Mouse (Mus musculus) C2C12 (cell line): Measurements from ENCODE around the gene Sh2d1b2. TPM values are rescaled to one million over a fixed set of nuclear protein-coding genes. Genes with fewer than 3 reads are reported as not detected.

Experiments
- H3K27me3 ChIP-seq: one replicate; pipeline ENCODE4 v1.6.1; 2011; ENCODE audit not compliant: control insufficient read depth, insufficient read depth, insufficient read length
- H3K36me3 ChIP-seq: one replicate; pipeline ENCODE4 v1.6.1; 2011; ENCODE audit not compliant: control insufficient read depth, insufficient read depth
- H3K4me3 ChIP-seq: one replicate; pipeline ENCODE4 v1.5.1; 2011; ENCODE audit warnings: mild to moderate bottlenecking, control low read depth; ENCODE audit not compliant: poor library complexity, insufficient read depth, severe bottlenecking
- H3K79me2 ChIP-seq: one replicate; pipeline ENCODE4 v1.6.1; 2011; ENCODE audit not compliant: control insufficient read depth, insufficient read depth
- H3K79me3 ChIP-seq: one replicate; pipeline ENCODE4 v1.6.1; 2011; ENCODE audit warnings: low read depth, control low read depth
- H3ac ChIP-seq: one replicate; pipeline ENCODE3; 2011; ENCODE audit warnings: low read depth; ENCODE audit not compliant: control insufficient read depth, insufficient read length
- CEBPB ChIP-seq: IDR thresholded peaks from one replicate; pipeline ENCODE4 v1.6.1; 2011; ENCODE audit warnings: low read depth, mild to moderate bottlenecking, control low read depth, moderate library complexity
- CTCF ChIP-seq: IDR thresholded peaks from one replicate; pipeline ENCODE4 v1.5.1; 2011; ENCODE audit not compliant: control insufficient read depth, insufficient read depth, insufficient read length
- FOSL1 ChIP-seq: IDR thresholded peaks from one replicate; pipeline ENCODE4 v1.8.0; 2011; ENCODE audit warnings: mild to moderate bottlenecking, low read length; ENCODE audit not compliant: poor library complexity, insufficient read depth, severe bottlenecking
- MAX ChIP-seq: IDR thresholded peaks from one replicate; pipeline ENCODE4 v1.6.1; 2011; ENCODE audit warnings: mild to moderate bottlenecking, control low read depth
- MYOD1 ChIP-seq: IDR thresholded peaks from one replicate; pipeline ENCODE4 v1.6.1; 2011; ENCODE audit warnings: low read depth; ENCODE audit not compliant: control insufficient read depth, insufficient read length
- MYOG ChIP-seq: IDR thresholded peaks from one replicate; pipeline ENCODE4 v1.6.1; 2011; ENCODE audit not compliant: control insufficient read depth, insufficient read length; ENCODE audit errors: extremely low read depth
- USF1 ChIP-seq: IDR thresholded peaks from one replicate; pipeline ENCODE4 v1.6.1; 2011; ENCODE audit warnings: low read depth, mild to moderate bottlenecking, control low read depth, moderate library complexity
- polyA plus RNA-seq: library from polyadenylated mRNA; unstranded; fragments of >200 nt; fragmentation: generic; extraction: Trizol; gene quantifications from one replicate; pipeline ENCODE4 v1.2.1, GENCODE M21; 2012; ENCODE audit warnings: missing spikeins

Sh2d1b2 gene
- polyA plus RNA-seq, 1 experiment = 0.12 TPM

GRCm38 (mm10) chr1:170245016-170245415, 12.5 kb downstream of the Sh2d1b2 start:
- no peak for TF ChIP-seq MYOG
- no peak for TF ChIP-seq USF1
- TF ChIP-seq MAX = no peak
- no peak for TF ChIP-seq FOSL1
- TF ChIP-seq CEBPB = no peak
- no peak for TF ChIP-seq MYOD1
- TF ChIP-seq CTCF = no peak
- Histone ChIP-seq H3ac (no peak overlapping the region), H3K79me2 (no peaks in the 10 kb centered on the region), H3K27me3 (peaks cover 19% of the 10 kb centered on the region), H3K36me3 (no peaks in the 10 kb centered on the region), H3K79me3 (no peaks in the 10 kb centered on the region), H3K4me3 (no peak overlapping the region)

DNA sequence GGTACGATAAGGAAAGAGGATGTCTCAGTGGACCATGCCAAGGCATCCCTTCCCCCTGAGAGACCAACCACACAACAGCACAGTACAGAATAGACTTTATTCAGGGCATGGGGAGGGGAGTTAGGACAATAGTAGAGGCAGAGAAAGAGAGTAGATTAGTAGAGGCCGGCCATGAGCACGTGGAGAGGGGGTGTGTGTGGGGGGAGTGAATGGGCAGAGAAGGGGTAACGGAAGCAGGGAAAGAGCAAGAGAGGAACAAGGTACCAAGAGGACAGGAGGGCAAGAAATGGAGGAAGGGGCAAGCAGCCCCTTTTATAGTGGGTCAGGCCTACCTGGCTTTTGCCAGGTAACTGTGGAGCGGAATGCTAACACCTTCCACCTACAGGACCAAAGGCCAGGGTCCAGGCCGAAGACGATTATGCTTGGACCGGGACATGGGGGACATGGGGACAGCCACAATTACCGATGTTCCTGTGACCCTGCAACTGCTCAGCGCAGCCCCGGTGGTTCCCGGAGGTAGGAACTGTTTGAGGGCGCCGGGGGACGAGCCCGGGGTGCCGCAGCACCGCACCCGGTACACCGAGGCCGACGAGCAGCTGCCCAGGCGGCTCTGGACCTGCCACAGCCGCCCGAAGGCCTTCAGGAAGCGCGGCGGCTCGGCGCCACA, 22.5 kb downstream of the Sh2d1b2 start:
- Histone ChIP-seq H3K36me3 (no peaks in the 10 kb centered on the region), H3ac (peak overlapping the region; percentile 66), H3K79me3 (peaks cover 2% of the 10 kb centered on the region), H3K79me2 (no peaks in the 10 kb centered on the region), H3K27me3 (no peaks in the 10 kb centered on the region), H3K4me3 (no peak overlapping the region)
- TF ChIP-seq CTCF (no peak), MAX (no peak), CEBPB (no peak), MYOD1 (no peak)

GRCm38 (mm10) chr1:170255560-170255910, 23.0 kb downstream of the Sh2d1b2 start:
- H3K27me3 ChIP-seq = no peaks in the 10 kb centered on the region
- H3ac ChIP-seq = no peak overlapping the region
- peaks cover 2% of the 10 kb centered on the region for H3K79me3 ChIP-seq
- H3K79me2 ChIP-seq = no peaks in the 10 kb centered on the region
- no peaks in the 10 kb centered on the region for H3K36me3 ChIP-seq
- no peak for TF ChIP-seq CEBPB
- no peak for TF ChIP-seq CTCF
- no peak for TF ChIP-seq FOSL1
- no peak for TF ChIP-seq MYOG
- TF ChIP-seq MYOD1 = no peak
- TF ChIP-seq MAX = no peak
- TF ChIP-seq USF1 = no peak
- no peak overlapping the region for H3K4me3 ChIP-seq

DNA sequence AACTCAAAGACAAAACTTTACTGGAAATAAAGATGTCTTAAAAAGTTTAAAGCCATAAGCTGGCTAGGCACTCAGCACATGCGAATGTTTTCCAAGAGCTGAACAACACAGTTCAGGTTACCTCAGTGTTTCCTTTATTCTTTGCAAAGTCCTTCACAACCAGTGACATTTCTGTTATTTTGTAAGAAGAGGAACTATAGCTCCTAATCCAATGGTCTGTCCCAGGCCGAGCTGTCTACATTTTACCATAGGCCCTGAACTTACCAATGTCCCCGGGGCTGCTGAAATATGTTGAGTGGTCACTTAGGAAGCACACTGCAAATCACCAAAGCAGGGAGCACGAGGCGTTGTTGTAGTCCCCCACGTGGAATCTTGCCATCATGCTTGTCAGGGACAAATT, 37.7 kb downstream of the Sh2d1b2 start:
- TF ChIP-seq CEBPB = no peak
- no peak for TF ChIP-seq USF1
- no peak for TF ChIP-seq CTCF
- no peak for TF ChIP-seq MYOG
- no peak overlapping the region for H3ac ChIP-seq
- no peaks in the 10 kb centered on the region for H3K79me2 ChIP-seq
- no peaks in the 10 kb centered on the region for H3K27me3 ChIP-seq
- no peaks in the 10 kb centered on the region for H3K36me3 ChIP-seq
- no peak overlapping the region for H3K4me3 ChIP-seq
- H3K79me3 ChIP-seq = no peaks in the 10 kb centered on the region

DNA sequence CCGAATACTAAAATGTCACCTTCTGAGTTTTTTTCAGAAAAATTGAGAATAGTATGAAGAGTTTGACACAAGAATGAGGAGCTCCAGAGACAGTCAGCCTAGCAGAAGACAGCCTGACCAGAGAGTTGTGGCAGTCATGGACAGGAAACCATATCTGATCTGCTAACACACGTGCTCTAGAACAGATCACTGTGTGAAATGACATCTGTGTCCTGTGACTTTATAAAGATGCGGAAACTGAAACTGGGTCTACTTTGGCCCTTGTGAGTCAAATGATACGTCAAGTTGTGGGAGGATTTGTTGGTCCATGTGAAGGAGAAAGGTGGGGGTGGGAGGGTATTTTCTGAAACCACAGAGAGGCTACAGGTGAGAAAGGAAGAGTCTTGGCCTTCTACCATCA, 38.1 kb downstream of the Sh2d1b2 start:
- Histone ChIP-seq H3K4me3 (no peak overlapping the region), H3ac (no peak overlapping the region), H3K79me2 (no peaks in the 10 kb centered on the region), H3K79me3 (no peaks in the 10 kb centered on the region), H3K27me3 (no peaks in the 10 kb centered on the region), H3K36me3 (no peaks in the 10 kb centered on the region)
- no peak for TF ChIP-seq MYOD1
- no peak for TF ChIP-seq FOSL1
- no peak for TF ChIP-seq CEBPB
- TF ChIP-seq USF1 = no peak
- no peak for TF ChIP-seq CTCF
- no peak for TF ChIP-seq MAX
- TF ChIP-seq MYOG = no peak

DNA sequence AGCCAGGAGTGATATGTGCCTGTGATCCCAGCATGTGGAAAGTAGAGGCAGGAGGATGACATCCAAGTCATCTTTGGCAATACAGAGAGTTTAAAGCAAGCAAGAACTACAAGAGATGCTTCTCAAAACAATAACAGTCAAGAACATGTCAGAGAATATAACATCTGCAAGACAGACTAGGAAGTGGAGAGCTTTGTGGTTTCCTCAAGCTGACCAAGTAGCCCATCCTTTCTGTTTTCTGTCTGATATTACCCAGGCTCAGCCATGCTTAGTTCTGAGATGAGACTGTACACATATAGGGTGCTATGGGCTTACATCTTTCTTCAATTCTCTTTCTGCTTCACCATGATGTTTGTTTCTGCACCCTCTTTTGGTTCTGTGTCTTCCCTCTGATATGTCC, 40.7 kb downstream of the Sh2d1b2 start:
- Histone ChIP-seq H3K36me3 (no peaks in the 10 kb centered on the region), H3K27me3 (no peaks in the 10 kb centered on the region), H3K79me2 (no peaks in the 10 kb centered on the region), H3ac (no peak overlapping the region), H3K79me3 (no peaks in the 10 kb centered on the region), H3K4me3 (no peak overlapping the region)
- no peak for TF ChIP-seq FOSL1
- no peak for TF ChIP-seq MAX
- no peak for TF ChIP-seq USF1
- TF ChIP-seq MYOD1 = no peak
- TF ChIP-seq MYOG = no peak
- no peak for TF ChIP-seq CEBPB
- no peak for TF ChIP-seq CTCF
